Mouse (Mus musculus) neural tube, embryonic 12.5 days (tissue): ENCODE results near the gene Abcd1. TPM values are rescaled to one million over a fixed set of nuclear protein-coding genes. Genes with fewer than 3 reads are reported as not detected.

Experiments used
- ATAC-seq: fragments of 200-750 bp; cut with Nextera tagmentation; 2 replicates; pipeline ENCODE4 v1.8.0; 2017; ENCODE audit warnings: low read depth, mild to moderate bottlenecking, moderate TSS enrichment, moderate library complexity; ENCODE audit not compliant: low FRiP score
- H3K27ac ChIP-seq: fragments of 300-500 bp; sonication (generic); 2 replicates; pipeline ENCODE4 v1.5.1; 2016
- H3K27me3 ChIP-seq: fragments of 300-500 bp; sonication (generic); replicated peaks from 2 replicates; pipeline ENCODE4 v1.6.1; 2016; ENCODE audit warnings: mild to moderate bottlenecking
- H3K36me3 ChIP-seq: fragments of 300-500 bp; sonication (generic); 2 replicates; pipeline ENCODE4 v1.6.1; 2016; ENCODE audit warnings: mild to moderate bottlenecking
- H3K4me1 ChIP-seq: fragments of 300-500 bp; sonication (generic); 2 replicates; pipeline ENCODE4 v1.6.1; 2016
- H3K4me2 ChIP-seq: fragments of 300-500 bp; sonication (generic); replicated peaks from 2 replicates; pipeline ENCODE4 v1.6.1; 2016; ENCODE audit warnings: mild to moderate bottlenecking
- H3K4me3 ChIP-seq: fragments of 300-500 bp; sonication (generic); 2 replicates; pipeline ENCODE4 v1.5.1; 2016
- H3K9ac ChIP-seq: fragments of 300-500 bp; sonication (generic); 2 replicates; pipeline ENCODE4 v1.6.1; 2016; ENCODE audit warnings: mild to moderate bottlenecking
- H3K9me3 ChIP-seq: fragments of 300-500 bp; sonication (generic); 2 replicates; pipeline ENCODE4 v1.6.1; 2016; ENCODE audit warnings: mild to moderate bottlenecking
- WGBS: fragments of 180-500 bp; shearing (Covaris S2); methylation state at CpG from one replicate; pipeline ENCODE4 v1.1.7; 2016; 5-methylcytosine and 5-hydroxymethylcytosine counted together
- polyA plus RNA-seq: library from polyadenylated mRNA; unstranded; fragments of >200 nt; fragmentation: Nextera tagmentation; extraction: Ambion mirVana; gene quantifications from 2 replicates; pipeline ENCODE4 v1.2.1, GENCODE M21; 2016

The Abcd1 gene
- polyA plus RNA-seq, 1 experiment from 2014 or later: 11.5 TPM

DNA sequence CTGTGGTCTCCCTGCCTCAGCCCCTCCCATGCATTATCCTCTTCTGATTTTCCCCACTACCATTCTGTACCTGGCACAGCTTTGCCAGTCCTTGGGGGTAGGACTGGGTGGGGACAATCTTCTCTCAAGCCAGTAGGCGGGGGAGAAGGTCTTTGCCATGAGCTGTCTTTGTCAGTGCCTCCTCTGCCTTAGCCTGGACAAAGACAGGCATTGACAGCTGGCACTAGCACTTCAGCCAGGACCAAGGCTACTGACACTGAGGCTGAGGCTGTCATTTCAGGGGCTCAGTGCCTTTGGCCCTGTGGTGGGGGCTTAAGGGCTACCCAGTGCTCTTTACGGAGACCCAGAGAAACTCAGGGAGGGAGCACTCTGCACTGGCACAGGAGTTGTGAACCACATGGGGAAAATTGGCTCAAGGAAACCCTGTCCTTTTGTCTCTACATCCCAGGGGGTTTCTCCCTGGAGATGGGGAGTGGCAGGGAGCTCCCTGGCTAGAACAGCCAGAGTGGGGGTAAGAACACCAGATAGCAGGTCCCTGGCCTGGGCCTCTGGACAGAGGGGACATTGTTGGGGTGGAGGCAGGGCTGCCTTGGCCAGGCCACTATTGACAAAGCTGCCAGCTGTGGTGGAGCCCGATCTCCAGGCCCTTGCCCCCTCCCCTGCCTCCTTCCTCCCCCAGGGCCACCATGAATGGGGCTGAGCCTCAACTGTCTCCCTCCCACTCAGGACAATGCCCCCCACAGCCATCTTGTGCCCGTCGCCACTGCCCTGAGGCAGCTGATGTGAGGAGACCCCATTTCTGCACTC lies 40.1 kb downstream of the Abcd1 start, which contains the start of gene Plxnb3:
Gene Plxnb3, plus strand, starts transcription at position 757 of the 807 bp plus-strand sequence.
- H3K9me3 ChIP-seq: no peaks in the 10 kb centered on the region
- H3K27me3 ChIP-seq: no peaks in the 10 kb centered on the region
- WGBS: 73% methylated on average over 4 of the region's 5 CpGs
- H3K9ac ChIP-seq: no peak within 1 kb of the TSS
- no peak within 1 kb of the TSS for H3K4me2 ChIP-seq
- no peak within 1 kb of the TSS for H3K4me3 ChIP-seq
- no peak within 1 kb of the TSS for H3K27ac ChIP-seq
- no peaks in the 10 kb centered on the region for H3K36me3 ChIP-seq
- H3K4me1 ChIP-seq: no peaks in the 10 kb centered on the region
- ATAC-seq: no peak

DNA sequence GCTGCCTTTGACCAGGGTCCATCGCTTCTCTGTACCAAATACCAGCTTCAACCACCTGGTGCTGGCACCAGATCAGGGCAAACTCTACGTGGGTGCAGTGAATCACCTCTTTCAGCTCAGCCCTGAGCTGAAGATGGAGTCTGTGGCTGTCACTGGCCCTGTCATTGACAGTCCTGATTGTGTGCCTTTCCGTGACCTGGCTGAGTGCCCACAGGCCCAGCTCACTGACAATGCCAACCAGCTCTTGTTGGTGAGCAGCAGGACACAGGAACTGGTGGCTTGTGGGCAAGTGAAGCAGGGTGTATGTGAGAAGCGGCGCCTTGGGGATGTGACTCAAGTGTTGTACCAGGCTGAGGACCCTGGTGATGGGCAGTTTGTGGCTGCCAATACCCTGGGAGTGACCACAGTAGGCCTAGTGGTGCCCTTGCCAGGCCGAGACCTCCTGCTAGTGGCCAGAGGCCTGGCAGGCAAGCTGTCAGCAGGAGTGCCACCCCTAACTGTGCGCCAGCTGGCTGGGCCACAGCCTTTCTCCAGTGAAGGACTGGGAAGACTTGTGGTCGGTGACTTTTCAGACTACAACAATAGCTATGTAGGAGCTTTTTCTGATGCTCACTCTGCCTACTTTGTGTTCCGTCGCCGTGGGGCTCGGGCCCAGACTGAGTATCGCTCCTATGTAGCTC lies 42.4 kb downstream of the Abcd1 start:
- Histone ChIP-seq H3K36me3 (no peaks in the 10 kb centered on the region), H3K4me3 (no peak overlapping the region), H3K27ac (no peak overlapping the region), H3K9ac (no peak overlapping the region), H3K27me3 (no peaks in the 10 kb centered on the region), H3K9me3 (no peaks in the 10 kb centered on the region), H3K4me2 (no peak overlapping the region), H3K4me1 (no peaks in the 10 kb centered on the region)
- ATAC-seq: no peak
- WGBS: 82% methylated on average over 13 of the region's 13 CpGs

DNA sequence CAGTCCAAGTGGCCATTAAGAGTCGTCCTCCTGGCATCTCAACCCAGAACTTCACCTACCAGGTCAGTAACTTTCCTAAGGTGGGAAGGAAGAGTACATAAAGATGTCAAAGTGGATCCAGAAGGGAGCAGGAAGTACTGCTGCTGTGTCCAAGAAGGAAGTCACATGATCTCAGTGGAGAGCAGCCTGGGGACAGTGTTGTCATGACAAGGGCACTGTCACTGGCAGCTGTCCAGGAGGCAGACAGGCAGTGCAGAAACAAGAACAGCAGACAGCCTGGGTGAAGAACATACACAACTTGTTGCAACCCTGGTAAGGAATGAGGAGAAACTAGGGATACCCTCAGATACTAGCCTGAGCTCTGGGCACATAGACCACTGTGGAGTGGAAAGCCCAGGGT lies 48.9 kb downstream of the Abcd1 start:
- no peaks in the 10 kb centered on the region for H3K4me1 ChIP-seq
- ATAC-seq: no peak
- no peaks in the 10 kb centered on the region for H3K9me3 ChIP-seq
- WGBS: 67% methylated on average over 1 of the region's 1 CpGs
- H3K9ac ChIP-seq: no peak overlapping the region
- no peak overlapping the region for H3K4me3 ChIP-seq
- no peaks in the 10 kb centered on the region for H3K36me3 ChIP-seq
- no peak overlapping the region for H3K4me2 ChIP-seq
- H3K27me3 ChIP-seq: no peaks in the 10 kb centered on the region
- H3K27ac ChIP-seq: no peak overlapping the region

DNA sequence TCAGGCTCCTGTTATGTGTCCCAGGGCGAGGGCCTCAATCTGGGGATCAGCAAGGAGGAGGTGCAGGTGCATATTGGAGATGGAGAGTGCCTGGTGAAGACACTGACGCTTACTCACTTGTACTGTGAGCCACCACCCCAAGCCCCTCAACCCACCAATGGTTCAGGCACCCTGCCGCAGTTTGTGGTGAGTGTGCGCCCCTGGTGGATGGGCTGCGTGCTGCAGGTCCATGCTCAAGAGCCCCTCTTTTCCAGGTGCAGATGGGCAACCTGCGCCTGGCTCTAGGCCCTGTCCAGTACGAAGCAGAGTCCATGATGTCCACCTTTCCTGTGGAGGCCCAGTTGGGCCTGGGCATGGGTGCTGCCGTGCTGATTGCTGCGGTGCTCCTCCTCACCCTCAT lies 50.9 kb downstream of the Abcd1 start:
- no peaks in the 10 kb centered on the region for H3K4me1 ChIP-seq
- no peak overlapping the region for H3K27ac ChIP-seq
- WGBS: 52% methylated on average over 9 of the region's 9 CpGs
- ATAC-seq: no peak
- no peaks in the 10 kb centered on the region for H3K36me3 ChIP-seq
- no peak overlapping the region for H3K9ac ChIP-seq
- H3K4me3 ChIP-seq: no peak overlapping the region
- no peak overlapping the region for H3K4me2 ChIP-seq
- no peaks in the 10 kb centered on the region for H3K9me3 ChIP-seq
- no peaks in the 10 kb centered on the region for H3K27me3 ChIP-seq

DNA sequence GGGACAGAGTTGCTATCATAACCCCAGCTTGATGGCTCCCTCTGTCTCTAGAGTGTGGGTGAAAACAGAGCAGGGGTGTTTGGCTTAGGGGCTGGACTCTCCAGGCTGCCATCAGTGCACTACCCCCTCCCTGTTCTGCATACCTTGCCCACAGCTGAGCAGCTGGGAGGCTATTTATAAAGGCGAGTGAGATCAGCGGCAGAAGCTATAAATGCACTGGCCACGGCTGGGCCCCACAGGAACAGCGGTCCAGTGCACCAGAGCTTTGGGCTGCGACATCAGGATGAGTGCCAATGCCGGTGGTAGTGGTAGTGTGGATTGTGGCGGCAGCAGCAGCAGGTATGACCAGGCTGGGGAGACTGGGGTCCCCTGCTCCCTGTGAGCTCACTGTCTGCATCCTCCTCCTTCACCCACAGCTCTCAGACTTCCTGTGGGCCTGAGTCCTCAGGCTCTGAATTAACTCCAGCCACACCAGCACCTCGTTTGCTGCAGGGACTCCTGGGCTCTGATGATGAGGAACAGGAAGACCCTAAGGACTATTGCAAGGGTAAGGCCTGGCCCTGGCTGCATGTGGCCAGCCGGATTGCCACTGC lies 57.9 kb downstream of the Abcd1 start, which contains the start of gene Srpk3:
Gene Srpk3, plus strand, starts transcription at position 238 of the 593 bp plus-strand sequence.
- H3K27me3 ChIP-seq: no peaks in the 10 kb centered on the region
- no peak within 1 kb of the TSS for H3K27ac ChIP-seq
- H3K4me1 ChIP-seq: 0 out of 2 replicates have a peak, but pooled peaks cover 8% of the 10 kb centered on the region
- ATAC-seq: peak; percentile 38; the same call in 1 of the 2 replicates
- no peak within 1 kb of the TSS for H3K4me2 ChIP-seq
- peaks cover 17% of the 10 kb centered on the region for H3K36me3 ChIP-seq
- 61% methylated on average over 9 of the region's 9 CpGs for WGBS
- no peak within 1 kb of the TSS for H3K9ac ChIP-seq
- no peak within 1 kb of the TSS for H3K4me3 ChIP-seq
- no peaks in the 10 kb centered on the region for H3K9me3 ChIP-seq

DNA sequence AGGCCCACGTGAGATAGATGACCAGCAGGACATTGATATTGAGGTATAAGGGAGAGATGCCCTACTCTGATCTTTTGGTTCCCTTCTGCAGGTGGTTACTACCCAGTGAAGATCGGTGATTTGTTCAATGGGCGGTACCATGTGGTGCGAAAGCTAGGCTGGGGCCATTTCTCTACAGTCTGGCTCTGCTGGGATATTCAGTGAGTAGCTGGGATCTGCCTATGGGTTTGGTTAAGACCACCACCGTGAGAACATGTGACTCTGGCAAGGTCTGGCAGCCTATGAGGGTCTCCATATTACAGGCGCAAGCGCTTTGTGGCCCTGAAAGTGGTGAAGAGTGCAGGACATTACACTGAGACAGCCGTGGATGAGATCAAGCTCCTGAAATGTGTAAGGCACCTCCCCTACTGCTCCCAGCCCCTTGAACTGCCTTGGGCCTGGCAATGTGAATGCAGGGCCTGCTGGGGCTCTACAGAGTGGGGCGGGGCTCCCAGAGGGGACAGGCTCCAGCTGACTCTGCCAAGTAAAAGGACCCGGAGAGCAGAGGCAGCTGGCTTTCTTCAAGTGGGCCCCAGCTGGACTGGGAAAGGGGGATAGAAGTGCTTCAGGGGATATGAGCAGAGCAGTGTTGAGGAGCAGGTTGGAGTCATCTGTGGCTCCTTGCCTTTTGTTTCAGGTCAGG lies 58.5 kb downstream of the Abcd1 start:
- 0 out of 2 replicates have a peak, but pooled peaks cover 8% of the 10 kb centered on the region for H3K4me1 ChIP-seq
- WGBS: 72% methylated on average over 10 of the region's 10 CpGs
- peaks cover 24% of the 10 kb centered on the region for H3K36me3 ChIP-seq
- no peak overlapping the region for H3K27ac ChIP-seq
- ATAC-seq: peak; percentile 58
- no peaks in the 10 kb centered on the region for H3K27me3 ChIP-seq
- no peaks in the 10 kb centered on the region for H3K9me3 ChIP-seq
- no peak overlapping the region for H3K4me3 ChIP-seq
- H3K4me2 ChIP-seq: no peak overlapping the region
- H3K9ac ChIP-seq: no peak overlapping the region

DNA sequence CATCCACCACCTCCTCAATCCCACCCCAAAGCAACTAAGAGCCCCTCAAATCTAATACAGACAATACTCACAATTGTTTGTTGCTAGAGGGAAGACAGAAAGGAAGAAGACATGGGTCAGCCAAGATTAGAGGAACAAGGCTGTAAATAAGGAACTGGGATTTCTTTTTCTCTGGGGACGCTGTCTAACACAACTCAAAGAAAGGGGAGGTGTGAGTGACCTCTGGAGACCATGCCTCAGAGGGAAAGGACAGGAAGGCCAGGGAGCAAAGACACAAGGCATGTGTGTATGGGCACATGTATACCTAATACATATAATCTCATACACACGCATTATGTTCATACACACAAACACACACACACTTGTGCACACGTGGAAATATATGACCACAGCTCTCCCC lies 65.8 kb downstream of the Abcd1 start:
- Histone ChIP-seq H3K4me1 (no peaks in the 10 kb centered on the region), H3K4me2 (no peak overlapping the region), H3K36me3 (peaks cover 34% of the 10 kb centered on the region), H3K9me3 (no peaks in the 10 kb centered on the region), H3K27ac (no peak overlapping the region), H3K27me3 (no peaks in the 10 kb centered on the region), H3K9ac (no peak overlapping the region), H3K4me3 (no peak overlapping the region)
- no peak for ATAC-seq
- 88% methylated on average over 3 of the region's 3 CpGs for WGBS

DNA sequence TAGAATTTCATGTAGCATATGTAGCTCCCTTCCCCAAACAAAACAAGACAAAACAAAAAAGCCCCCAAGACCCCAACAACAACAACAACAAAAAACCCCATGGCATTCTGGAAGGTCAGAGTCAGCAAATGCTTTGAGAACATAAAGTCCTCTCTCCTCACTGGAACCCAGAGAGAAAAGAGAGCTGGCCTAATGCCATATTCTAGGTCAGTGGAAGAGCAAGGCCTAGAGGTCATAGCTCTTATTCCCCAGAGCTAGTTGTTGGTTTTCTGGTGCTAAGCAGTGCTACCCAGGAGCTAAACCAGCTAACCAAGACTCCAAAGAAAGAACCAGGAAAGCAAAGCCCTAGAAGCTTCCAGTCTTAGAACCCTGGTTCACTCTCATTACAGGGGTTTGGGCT lies 69.3 kb downstream of the Abcd1 start:
- peak overlapping the region; percentile 50 for H3K4me3 ChIP-seq
- H3K27me3 ChIP-seq: no peaks in the 10 kb centered on the region
- no peak for ATAC-seq
- peaks cover 4% of the 10 kb centered on the region; the same call in 1 of the 2 replicates for H3K36me3 ChIP-seq
- peak overlapping the region; percentile 58 for H3K9ac ChIP-seq
- no peaks in the 10 kb centered on the region for H3K9me3 ChIP-seq
- H3K4me1 ChIP-seq: peaks cover 9% of the 10 kb centered on the region; the same call in 1 of the 2 replicates
- no peak overlapping the region; the same call in 1 of the 2 replicates for H3K27ac ChIP-seq
- peak overlapping the region; percentile 58 for H3K4me2 ChIP-seq

DNA sequence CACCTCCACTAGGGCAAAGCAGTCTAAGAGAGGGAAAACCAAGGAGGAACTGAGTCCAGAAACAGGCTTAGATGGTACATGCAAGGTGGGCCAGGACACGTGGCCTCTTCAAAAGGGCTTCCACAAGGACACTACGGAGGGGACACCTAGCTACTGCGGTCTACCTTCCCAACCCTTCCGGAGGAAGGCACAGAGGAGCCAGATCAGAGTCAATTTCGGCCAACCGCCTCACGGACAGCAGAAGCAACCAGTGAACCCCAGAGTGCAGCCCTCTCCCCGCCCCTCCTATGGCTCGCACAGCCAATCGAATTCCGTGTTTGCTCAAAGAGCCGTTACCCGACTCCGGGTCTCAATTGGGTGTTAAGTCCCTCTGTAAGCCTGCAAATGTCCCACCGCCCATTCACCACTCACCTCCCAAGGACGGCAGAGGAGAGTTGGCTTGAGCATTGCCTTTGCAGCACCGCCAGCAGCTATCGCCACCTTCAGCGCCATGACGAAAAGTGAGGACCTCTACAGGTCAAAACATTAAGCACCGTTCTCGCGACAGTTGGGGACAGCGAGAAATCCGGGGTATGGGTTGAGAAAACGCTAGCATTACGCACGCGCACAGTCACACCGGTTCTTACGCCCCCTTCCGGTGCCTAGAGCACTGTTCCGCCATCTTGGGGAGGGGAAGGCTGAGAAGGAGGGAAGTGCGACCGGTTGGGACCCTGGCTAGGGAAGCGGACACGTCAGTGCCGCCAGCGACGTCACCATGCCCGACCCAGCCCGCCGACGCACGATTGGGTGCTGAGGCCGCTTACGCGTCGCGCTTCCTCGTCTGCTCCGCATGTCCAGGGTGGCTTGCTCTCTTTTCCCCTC lies 70.2 kb downstream of the Abcd1 start, which contains the start of the genes Idh3g and Ssr4:
Gene Idh3g, minus strand, starts transcription at position 534 of the 861 bp plus-strand sequence.
Gene Ssr4, plus strand, starts transcription at position 665 of the 861 bp plus-strand sequence.
- peak within 1 kb of the TSS; percentile 64 for H3K4me2 ChIP-seq
- peak within 1 kb of the TSS; percentile 65 for H3K9ac ChIP-seq
- H3K4me1 ChIP-seq: peaks cover 9% of the 10 kb centered on the region; the same call in 1 of the 2 replicates
- 21% methylated on average over 52 of the region's 52 CpGs for WGBS
- H3K27ac ChIP-seq: peak within 1 kb of the TSS; percentile 59; the same call in 1 of the 2 replicates
- no peaks in the 10 kb centered on the region; the same call in 1 of the 2 replicates for H3K36me3 ChIP-seq
- peak within 1 kb of the TSS; percentile 50 for H3K4me3 ChIP-seq
- H3K27me3 ChIP-seq: no peaks in the 10 kb centered on the region
- peak; percentile 98 for ATAC-seq
- no peaks in the 10 kb centered on the region for H3K9me3 ChIP-seq

DNA sequence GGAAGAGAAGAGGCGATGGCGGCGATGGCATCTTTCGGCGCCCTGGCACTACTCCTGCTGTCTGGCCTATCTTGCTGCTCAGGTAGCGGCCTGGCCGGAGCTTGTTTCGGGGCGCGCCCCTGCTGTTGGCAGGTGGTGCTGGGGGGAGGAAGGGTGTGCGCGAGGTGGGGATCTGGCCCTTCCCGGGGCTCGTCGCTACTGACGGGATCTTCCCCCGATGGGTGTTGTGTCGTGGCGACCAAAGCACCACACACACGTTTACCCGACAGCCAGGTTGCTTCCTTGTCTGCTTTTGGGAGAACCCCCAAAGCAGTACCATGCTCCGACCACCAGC lies 70.8 kb downstream of the Abcd1 start:
- Histone ChIP-seq H3K4me1 (peaks cover 9% of the 10 kb centered on the region; the same call in 1 of the 2 replicates), H3K9me3 (no peaks in the 10 kb centered on the region), H3K4me3 (peak overlapping the region; percentile 50), H3K27me3 (no peaks in the 10 kb centered on the region), H3K9ac (peak overlapping the region; percentile 65), H3K27ac (0 out of 2 replicates have a peak overlapping the region, but pooled peaks have one; percentile 59), H3K4me2 (peak overlapping the region; percentile 64), H3K36me3 (no peaks in the 10 kb centered on the region; the same call in 1 of the 2 replicates)
- 23% methylated on average over 22 of the region's 22 CpGs for WGBS
- ATAC-seq: no peak; the same call in 1 of the 2 replicates
